Mouse (Mus musculus) thymus, adult 2 months (tissue): ENCODE measurements at regions not wholly inside any gene's neighbourhood (a gene's known extent, or its start where the extent isn't known, plus 50 kb on each side); places are given as distances from the start of the nearest gene placed in this dataset.

Experiments
- CTCF ChIP-seq: fragments of 200-500 bp; IDR thresholded peaks from 2 replicates; pipeline ENCODE4 v1.5.1; 2012; ENCODE audit warnings: mild to moderate bottlenecking, control low read depth, low read length, moderate library complexity, borderline replicate concordance; ENCODE audit not compliant: control insufficient read depth, poor library complexity, insufficient read depth; ENCODE audit errors: extremely low read depth
- POLR2A ChIP-seq: fragments of 200-500 bp; IDR thresholded peaks from 2 replicates; pipeline ENCODE4 v1.6.1; 2012; ENCODE audit warnings: mild to moderate bottlenecking, low read length, control low read depth, moderate library complexity; ENCODE audit not compliant: control insufficient read depth, poor library complexity, insufficient read depth; ENCODE audit errors: extremely low read depth

DNA sequence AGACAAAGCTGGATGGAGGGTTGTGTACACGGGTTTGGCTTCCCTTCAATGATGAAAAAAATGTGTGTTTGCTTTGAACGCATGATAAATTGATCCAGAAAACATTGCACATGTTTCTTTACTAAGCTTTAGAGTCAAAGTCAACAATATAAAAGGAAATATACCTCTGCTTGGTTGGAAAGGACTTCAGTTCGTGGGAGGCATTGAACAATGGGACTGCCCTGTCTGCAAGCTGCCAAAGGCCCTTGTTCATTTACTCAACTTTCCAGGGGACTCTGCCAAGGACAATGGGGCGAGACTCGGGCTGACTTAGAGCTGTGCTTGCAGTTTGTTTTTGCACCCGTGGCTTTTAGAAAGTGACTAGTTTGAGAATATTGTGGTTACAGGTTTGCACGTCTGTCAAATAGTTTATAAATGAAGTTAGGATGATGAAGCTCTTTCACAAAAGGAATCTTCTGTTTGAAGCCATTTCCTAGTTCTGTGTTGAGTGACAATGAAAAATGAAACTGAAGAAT is 889.2 kb downstream of the Zfp704 start:
- TF ChIP-seq POLR2A (no peak), CTCF (no peak)
